Mouse (Mus musculus) testis, adult 2 months (tissue): ENCODE data around the gene Dapp1. TPM values are rescaled to one million over a fixed set of nuclear protein-coding genes. Genes with fewer than 3 reads are reported as not detected.

Experiments
- H3K27ac ChIP-seq: fragments of 200-500 bp; 2 replicates; pipeline ENCODE4 v1.5.1; 2012; ENCODE audit warnings: low read depth, low read length; ENCODE audit not compliant: control insufficient read depth, insufficient read depth
- H3K27me3 ChIP-seq: fragments of 200-500 bp; 2 replicates; pipeline ENCODE4 v1.6.1; 2012; ENCODE audit warnings: mild to moderate bottlenecking, low read length, moderate library complexity; ENCODE audit not compliant: control insufficient read depth, insufficient read depth
- H3K36me3 ChIP-seq: fragments of 200-500 bp; 2 replicates; pipeline ENCODE4 v1.6.1; 2012; ENCODE audit warnings: mild to moderate bottlenecking, low read length; ENCODE audit not compliant: control insufficient read depth, insufficient read depth
- H3K4me1 ChIP-seq: fragments of 200-500 bp; 2 replicates; pipeline ENCODE4 v1.6.1; 2012; ENCODE audit warnings: low read length; ENCODE audit not compliant: control insufficient read depth, insufficient read depth
- H3K4me3 ChIP-seq: fragments of 200-500 bp; 2 replicates; pipeline ENCODE4 v1.5.1; 2012; ENCODE audit warnings: low read depth, mild to moderate bottlenecking, low read length, moderate library complexity, mixed read lengths; ENCODE audit not compliant: control insufficient read depth
- CTCF ChIP-seq: fragments of 200-500 bp; IDR thresholded peaks from 2 replicates; pipeline ENCODE4 v1.5.1; 2012; ENCODE audit warnings: low read depth, mild to moderate bottlenecking, inconsistent platforms, low read length, moderate library complexity; ENCODE audit not compliant: control insufficient read depth, insufficient read depth, insufficient replicate concordance
- POLR2A ChIP-seq: fragments of 200-500 bp; IDR thresholded peaks from 2 replicates; pipeline ENCODE4 v1.6.1; 2012; ENCODE audit warnings: low read depth, mild to moderate bottlenecking, inconsistent platforms, low read length, moderate library complexity; ENCODE audit not compliant: control insufficient read depth
- polyA plus RNA-seq: library from polyadenylated mRNA; depleted of rRNA; stranded (reverse); fragments of >200 nt; gene quantifications from 2 replicates; pipeline ENCODE4 v1.2.3, GENCODE M21; 2012

Dapp1 gene
- polyA plus RNA-seq, 1 experiment, result 24.9 TPM

- Histone ChIP-seq H3K4me3 (no peak overlapping the region), H3K4me1 (no peaks in the 10 kb centered on the region), H3K36me3 (no peaks in the 10 kb centered on the region), H3K27ac (no peak overlapping the region), H3K27me3 (no peaks in the 10 kb centered on the region)
- TF ChIP-seq CTCF (no peak), POLR2A (no peak)
These were observed 35.5 kb upstream of the Dapp1 start for GRCm38 (mm10) chr3:138016810-138017209.

DNA sequence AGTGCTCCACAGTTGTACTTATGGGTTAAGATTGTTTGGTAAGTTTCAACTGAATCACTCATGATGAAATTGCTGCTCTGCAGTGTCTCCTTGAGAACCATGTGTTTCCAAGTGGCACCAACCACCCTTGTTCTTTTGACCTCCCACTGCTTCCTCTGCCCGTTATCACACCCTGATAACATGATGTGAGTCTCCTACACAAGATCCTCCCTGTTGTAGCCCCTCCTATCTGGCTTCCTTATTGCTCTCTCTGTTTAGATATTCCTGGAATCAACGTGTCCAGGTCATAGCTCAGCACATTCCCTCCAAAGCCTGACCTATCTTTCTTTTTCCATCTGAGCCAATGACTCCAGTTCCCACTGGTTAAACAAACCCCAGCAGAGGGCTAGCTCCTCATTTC, 33.4 kb upstream of the Dapp1 start:
- H3K4me1 ChIP-seq, result peaks cover 4% of the 10 kb centered on the region; the same call in 1 of the 2 replicates
- no peak overlapping the region for H3K27ac ChIP-seq
- H3K4me3 ChIP-seq, result no peak overlapping the region

DNA sequence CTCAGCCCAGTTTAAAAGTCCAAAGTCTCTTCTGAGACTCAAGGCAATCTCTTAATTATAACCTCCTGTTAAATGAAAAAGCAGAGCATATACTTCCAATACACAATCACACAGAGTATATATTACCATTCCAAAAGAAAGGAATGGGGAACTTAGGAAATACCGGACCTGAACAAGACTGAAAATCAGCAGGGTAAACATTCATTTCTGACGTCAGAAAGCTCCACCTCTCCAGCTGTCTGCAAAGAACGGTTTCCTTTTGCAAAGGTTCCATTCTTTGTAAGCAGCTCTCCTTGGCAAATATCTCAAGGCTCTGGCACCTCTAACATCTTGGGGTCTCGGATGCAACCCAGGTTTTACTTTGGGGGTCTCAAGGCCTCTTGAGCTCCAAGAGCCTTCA, 31.0 kb upstream of the Dapp1 start:
- no peak overlapping the region for H3K27ac ChIP-seq
- peaks cover 4% of the 10 kb centered on the region; the same call in 1 of the 2 replicates for H3K4me1 ChIP-seq
- H3K4me3 ChIP-seq, result no peak overlapping the region
- TF ChIP-seq CTCF (no peak), POLR2A (no peak)
- no peaks in the 10 kb centered on the region for H3K36me3 ChIP-seq
- H3K27me3 ChIP-seq, result no peaks in the 10 kb centered on the region

More for the DNA sequence above, 33.4 kb upstream of the Dapp1 start:
- TF ChIP-seq POLR2A, result no peak
- TF ChIP-seq CTCF, result no peak
- Histone ChIP-seq H3K36me3 (no peaks in the 10 kb centered on the region), H3K27me3 (no peaks in the 10 kb centered on the region)

GRCm38 (mm10) chr3:138008152-138008551, 26.8 kb upstream of the Dapp1 start:
- H3K4me3 ChIP-seq, result no peak overlapping the region
- TF ChIP-seq CTCF (no peak), POLR2A (no peak)

DNA sequence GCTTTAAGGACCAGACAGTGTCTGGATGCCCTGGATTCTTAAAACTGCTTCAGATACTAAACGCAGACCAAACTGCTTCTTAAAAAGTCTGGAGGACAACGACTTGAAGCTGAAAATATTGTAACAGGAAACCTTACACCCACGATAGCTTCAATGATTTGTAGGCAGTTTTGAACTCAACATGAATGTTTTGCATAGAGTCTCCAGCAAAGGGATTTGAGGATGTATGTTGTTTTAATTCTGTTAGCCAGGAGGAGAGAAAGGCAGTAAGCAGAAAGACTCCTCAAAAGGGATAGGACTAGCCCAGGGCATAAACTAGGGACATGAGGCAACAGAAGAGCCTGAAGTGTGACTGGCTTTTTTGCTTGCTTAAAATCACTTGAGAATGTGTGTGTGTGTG, 25.6 kb upstream of the Dapp1 start:
- no peak overlapping the region for H3K4me3 ChIP-seq
- no peak for TF ChIP-seq POLR2A
- H3K36me3 ChIP-seq, result no peaks in the 10 kb centered on the region
- peaks cover 4% of the 10 kb centered on the region; the same call in 1 of the 2 replicates for H3K4me1 ChIP-seq
- H3K27me3 ChIP-seq, result no peaks in the 10 kb centered on the region
- H3K27ac ChIP-seq, result no peak overlapping the region

More at GRCm38 (mm10) chr3:138008152-138008551, 26.8 kb upstream of the Dapp1 start:
- Histone ChIP-seq H3K4me1 (peaks cover 4% of the 10 kb centered on the region; the same call in 1 of the 2 replicates), H3K27ac (no peak overlapping the region), H3K27me3 (no peaks in the 10 kb centered on the region), H3K36me3 (no peaks in the 10 kb centered on the region)

GRCm38 (mm10) chr3:138003264-138003663, 21.9 kb upstream of the Dapp1 start:
- H3K4me1 ChIP-seq, result peaks cover 4% of the 10 kb centered on the region
- no peak overlapping the region for H3K27ac ChIP-seq
- no peak for TF ChIP-seq POLR2A
- TF ChIP-seq CTCF, result no peak
- H3K4me3 ChIP-seq, result no peak overlapping the region
- no peaks in the 10 kb centered on the region for H3K36me3 ChIP-seq
- no peaks in the 10 kb centered on the region; the same call in 1 of the 2 replicates for H3K27me3 ChIP-seq

- Histone ChIP-seq H3K36me3 (no peaks in the 10 kb centered on the region), H3K4me3 (no peak overlapping the region), H3K27me3 (no peaks in the 10 kb centered on the region; the same call in 1 of the 2 replicates), H3K4me1 (peaks cover 4% of the 10 kb centered on the region), H3K27ac (no peak overlapping the region)
- TF ChIP-seq CTCF (no peak), POLR2A (no peak)
These were observed 21.2 kb upstream of the Dapp1 start for GRCm38 (mm10) chr3:138002545-138002944.

DNA sequence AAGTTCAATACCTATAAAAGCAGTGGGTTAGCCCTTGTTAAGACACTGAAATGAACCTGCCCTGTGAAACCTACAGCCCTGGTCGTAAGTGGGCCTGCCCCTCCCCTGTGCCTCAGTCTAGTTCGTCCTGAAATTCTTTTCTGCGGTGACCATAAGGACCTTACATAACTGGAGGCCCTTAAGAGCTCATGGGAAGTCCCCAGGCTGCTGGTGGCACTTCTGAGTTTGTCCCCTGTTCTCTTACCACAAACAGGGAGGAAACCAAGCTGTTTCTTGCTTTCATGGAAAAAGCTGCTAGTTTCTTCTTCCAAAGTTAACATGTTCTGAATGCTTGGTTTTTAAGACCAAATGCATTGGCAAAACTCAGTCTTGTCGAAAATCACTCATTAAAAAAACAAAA, 20.5 kb upstream of the Dapp1 start:
- Histone ChIP-seq H3K4me3 (no peak overlapping the region), H3K36me3 (no peaks in the 10 kb centered on the region), H3K27me3 (no peaks in the 10 kb centered on the region; the same call in 1 of the 2 replicates), H3K4me1 (peaks cover 4% of the 10 kb centered on the region), H3K27ac (no peak overlapping the region)
- TF ChIP-seq POLR2A (no peak), CTCF (no peak)
